Comparison of ENCODE assay signal across 8 mouse cellular contexts in the genomic region with DNA sequence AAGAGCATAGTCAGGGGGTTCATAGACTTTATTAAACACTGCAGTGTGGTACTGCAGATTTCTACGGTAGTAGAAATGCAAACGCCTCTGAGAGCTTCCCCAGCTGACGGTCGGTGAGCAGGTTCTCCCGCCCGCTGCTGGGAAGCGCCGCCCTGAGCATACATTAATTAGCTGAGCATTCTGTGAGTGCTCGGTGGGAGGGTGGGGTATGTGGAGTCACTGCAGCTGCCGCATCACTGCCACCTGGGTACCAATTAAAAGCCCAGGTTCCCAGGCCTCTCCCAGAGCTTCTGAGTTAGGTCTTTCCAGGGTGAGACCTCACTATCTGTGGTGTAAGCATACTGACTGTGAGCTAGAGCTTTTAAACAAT.
DNase-seq lines count a peak whose midpoint lies in the region; ATAC-seq and TF ChIP-seq lines count a peak whose summit lies in the region.

No protein-coding gene starts in this region.

- no peak for TF ChIP-seq CTCF in intestine, postnatal 0 days (IDR thresholded peaks at IDR 0.05; ENCODE audit: low read depth)

- DNase-seq in intestine, embryonic 14.5 days (ENCODE audit: low spot score), result peak; percentile 57
- DNase-seq in cerebellum, adult 11 months, result peak; percentile 8
- peak; percentile 88 for DNase-seq in forebrain, embryonic 14.5 days (ENCODE audit: low spot score)
- DNase-seq in gastrocnemius, adult 8-10 months (ENCODE audit: low spot score in 2 of 2), result no peak

- peak overlapping the region; percentile 29 for H3K4me2 ChIP-seq in intestine, embryonic 14.5 days (ENCODE audit: low read length)
- no peak overlapping the region for H3K4me2 ChIP-seq in intestine, postnatal 0 days (replicated peaks; ENCODE audit: low read depth)
- H3K4me2 ChIP-seq in forebrain, embryonic 14.5 days (ENCODE audit: low read length), result peak overlapping the region; percentile 47
- peak overlapping the region; percentile 57 for H3K4me2 ChIP-seq in midbrain, embryonic 16.5 days (ENCODE audit: low read length)

- no peak overlapping the region for H3K9ac ChIP-seq in intestine, embryonic 14.5 days (ENCODE audit: low read length)
- no peak overlapping the region for H3K9ac ChIP-seq in intestine, postnatal 0 days (ENCODE audit: low read depth, low read length)
- H3K9ac ChIP-seq in forebrain, embryonic 14.5 days (ENCODE audit: low read length), result peak overlapping the region; percentile 42
- H3K9ac ChIP-seq in midbrain, embryonic 16.5 days (ENCODE audit: low read depth, low read length), result peak overlapping the region; percentile 50

- H3K4me1 ChIP-seq in intestine, embryonic 14.5 days (replicated peaks; ENCODE audit: control insufficient read depth, insufficient read depth, low read length), result peaks cover 4% of the 10 kb centered on the region
- H3K4me1 ChIP-seq in intestine, postnatal 0 days (replicated peaks; ENCODE audit: control insufficient read depth, insufficient read depth, low read length), result no peaks in the 10 kb centered on the region; the same call in 1 of the 2 replicates
- H3K4me1 ChIP-seq in forebrain, embryonic 14.5 days (ENCODE audit: control insufficient read depth, insufficient read depth, low read length), result peaks cover 10% of the 10 kb centered on the region; the same call in 1 of the 2 replicates
- peaks cover 9% of the 10 kb centered on the region; the same call in 1 of the 2 replicates for H3K4me1 ChIP-seq in midbrain, embryonic 16.5 days (ENCODE audit: control insufficient read depth, insufficient read depth, low read length)

- H3K9me3 ChIP-seq in intestine, embryonic 14.5 days (ENCODE audit: control insufficient read depth, low read length), result no peaks in the 10 kb centered on the region
- no peaks in the 10 kb centered on the region for H3K9me3 ChIP-seq in intestine, postnatal 0 days (ENCODE audit: control insufficient read depth)
- H3K9me3 ChIP-seq in forebrain, embryonic 14.5 days (replicated peaks; ENCODE audit: control insufficient read depth, low read length), result no peaks in the 10 kb centered on the region
- H3K9me3 ChIP-seq in midbrain, embryonic 16.5 days (replicated peaks; ENCODE audit: control insufficient read depth, low read length, poor library complexity, severe bottlenecking), result no peaks in the 10 kb centered on the region

- H3K4me3 ChIP-seq in intestine, embryonic 14.5 days (ENCODE audit: low read depth, low read length), result no peak overlapping the region
- no peak overlapping the region for H3K4me3 ChIP-seq in intestine, postnatal 0 days (ENCODE audit: low read depth, low read length)
- peak overlapping the region; percentile 3; the same call in 1 of the 2 replicates for H3K4me3 ChIP-seq in forebrain, embryonic 14.5 days (ENCODE audit: low read depth, low read length)
- peak overlapping the region; percentile 23 for H3K4me3 ChIP-seq in midbrain, embryonic 16.5 days (ENCODE audit: low read depth, low read length)

- no peak overlapping the region for H3K27ac ChIP-seq in intestine, embryonic 14.5 days (ENCODE audit: low read depth)
- H3K27ac ChIP-seq in intestine, postnatal 0 days (ENCODE audit: low read depth, low read length), result no peak overlapping the region
- peak overlapping the region; percentile 60 for H3K27ac ChIP-seq in forebrain, embryonic 14.5 days (ENCODE audit: low read depth, low read length)
- no peak overlapping the region for H3K27ac ChIP-seq in midbrain, embryonic 16.5 days (ENCODE audit: low read length)

- 0 out of 2 replicates have a peak, but pooled peaks have one; percentile 38 for ATAC-seq in intestine, embryonic 14.5 days (replicated peaks; ENCODE audit: low FRiP score, low TSS enrichment, low read depth)
- ATAC-seq in intestine, postnatal 0 days, result no peak
- ATAC-seq in forebrain, embryonic 14.5 days, result peak; percentile 92
- ATAC-seq in midbrain, embryonic 16.5 days, result peak; percentile 89
- no peak for ATAC-seq in erythroid progenitor cell, adult 5-6 weeks (replicated peaks; ENCODE audit: low FRiP score, poor library complexity, severe bottlenecking)
- ATAC-seq in activated CD4-positive, CD25-positive, alpha-beta regulatory T cell, adult 4 months, result no peak

- 0 out of 2 replicates have a peak, but pooled peaks cover 6% of the 10 kb centered on the region for H3K27me3 ChIP-seq in intestine, embryonic 14.5 days (replicated peaks; ENCODE audit: control insufficient read depth, insufficient read depth, low read length)
- peaks cover 12% of the 10 kb centered on the region; the same call in 1 of the 2 replicates for H3K27me3 ChIP-seq in intestine, postnatal 0 days (replicated peaks; ENCODE audit: control insufficient read depth, insufficient read depth, low read length)
- H3K27me3 ChIP-seq in forebrain, embryonic 14.5 days (replicated peaks; ENCODE audit: control insufficient read depth, insufficient read depth, low read length), result no peaks in the 10 kb centered on the region
- H3K27me3 ChIP-seq in midbrain, embryonic 16.5 days (ENCODE audit: control insufficient read depth, insufficient read depth, low read depth, low read length), result 0 out of 2 replicates have a peak, but pooled peaks cover 2% of the 10 kb centered on the region

- H3K36me3 ChIP-seq in intestine, embryonic 14.5 days (ENCODE audit: control insufficient read depth, insufficient read depth, low read length), result no peaks in the 10 kb centered on the region
- no peaks in the 10 kb centered on the region for H3K36me3 ChIP-seq in intestine, postnatal 0 days (ENCODE audit: control insufficient read depth, insufficient read depth)
- no peaks in the 10 kb centered on the region for H3K36me3 ChIP-seq in forebrain, embryonic 14.5 days (ENCODE audit: control insufficient read depth, insufficient read depth, low read length)
- no peaks in the 10 kb centered on the region for H3K36me3 ChIP-seq in midbrain, embryonic 16.5 days (ENCODE audit: control insufficient read depth, insufficient read depth, low read length)

- WGBS in intestine, embryonic 14.5 days, result 4% methylated on average over 10 of the region's 10 CpGs
- WGBS in intestine, postnatal 0 days, result 12% methylated on average over 10 of the region's 10 CpGs
- WGBS in forebrain, embryonic 14.5 days, result under 1% methylated on average over 10 of the region's 10 CpGs
- WGBS in midbrain, embryonic 16.5 days, result 3% methylated on average over 10 of the region's 10 CpGs

Comparison
In these comparisons a context has a peak if more than half of its experiments do, and no peak if none do; other contexts are left out.
1. ATAC-seq: peak in intestine, embryonic 14.5 days (single experiment), forebrain, embryonic 14.5 days (single experiment) and midbrain, embryonic 16.5 days (single experiment); none in intestine, postnatal 0 days (single experiment), erythroid progenitor cell, adult 5-6 weeks (single experiment) and activated CD4-positive, CD25-positive, alpha-beta regulatory T cell, adult 4 months (single experiment).
2. DNase-seq: peak in intestine, embryonic 14.5 days (single experiment), cerebellum, adult 11 months (single experiment) and forebrain, embryonic 14.5 days (single experiment); none in gastrocnemius, adult 8-10 months (0 of 2).
3. H3K4me3 ChIP-seq: peak in forebrain, embryonic 14.5 days (single experiment) and midbrain, embryonic 16.5 days (single experiment); none in intestine, embryonic 14.5 days (single experiment) and intestine, postnatal 0 days (single experiment).
4. H3K9ac ChIP-seq: peak in forebrain, embryonic 14.5 days (single experiment) and midbrain, embryonic 16.5 days (single experiment); none in intestine, embryonic 14.5 days (single experiment) and intestine, postnatal 0 days (single experiment).